Mouse (Mus musculus) kidney, postnatal 25 days (tissue): ENCODE measurements around the gene Tuba8.

Source experiments
- DNase-seq, 2 experiments: peaks; one replicate each; pipeline ENCODE4 v3.0.0; 2021; ENCODE audit warnings: mixed read lengths in 2 of 2

Tuba8 gene

DNA sequence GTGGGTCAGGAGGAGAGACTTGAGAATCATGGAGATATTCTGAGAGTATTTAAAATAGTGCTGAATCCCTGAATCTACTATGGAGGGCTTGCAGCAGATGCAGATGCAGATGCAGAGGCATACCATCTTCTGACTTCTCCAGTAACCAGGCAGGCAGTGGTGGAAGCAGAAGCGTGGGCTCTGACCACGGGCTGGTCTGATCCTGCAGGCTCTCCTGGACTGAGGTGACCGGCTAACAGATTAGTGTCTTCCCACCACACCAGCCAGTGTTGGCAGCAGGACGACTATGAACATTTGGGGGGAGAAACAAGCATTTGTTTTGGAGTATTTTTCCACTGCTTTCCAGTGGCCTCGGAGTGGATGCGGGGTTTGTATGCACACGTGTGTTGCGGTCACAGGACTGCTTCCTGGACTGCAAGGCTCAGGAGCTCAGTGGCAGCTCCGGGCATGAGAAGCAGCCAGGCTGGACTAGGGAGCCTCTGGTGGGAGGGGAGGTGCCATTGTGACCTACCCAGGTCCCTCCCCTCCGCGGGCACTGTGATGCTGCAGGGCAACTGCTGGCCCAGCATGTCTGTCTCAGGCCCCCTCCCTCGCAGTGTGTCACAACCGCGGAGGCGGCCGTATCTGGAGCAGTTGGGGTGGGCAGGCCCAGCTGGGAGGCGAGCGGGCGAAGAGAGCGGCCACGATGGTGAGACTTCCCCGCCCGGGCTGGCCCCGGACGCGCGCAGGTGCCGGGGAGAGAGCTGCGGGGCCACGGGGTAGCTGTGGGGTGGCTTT is at the start of gene Tuba8:
Gene Tuba8, plus strand, starts transcription at position 548 of the 777 bp plus-strand sequence.
- peak; percentile 39 to 77 for DNase-seq

DNA sequence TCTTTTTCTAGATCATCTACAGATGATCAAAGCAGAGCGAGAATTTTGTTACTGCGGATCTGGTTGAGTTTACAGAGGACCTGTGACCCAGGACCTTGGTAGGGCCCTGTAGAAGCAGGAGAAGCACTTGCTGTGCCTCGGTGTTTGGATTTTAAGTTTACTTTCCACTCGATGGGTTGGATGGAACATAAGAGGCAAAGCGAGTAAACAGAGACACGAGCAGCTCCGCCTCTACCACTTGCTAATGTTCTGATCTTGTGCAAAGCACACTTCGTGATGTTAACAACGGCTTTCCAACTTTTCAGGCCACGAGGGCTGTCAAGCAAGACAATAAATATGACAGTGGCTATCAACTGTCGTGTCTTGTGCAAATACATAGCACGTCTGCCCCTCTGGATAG is 47.9 kb upstream of the Tuba8 start:
- DNase-seq = no peak

GRCm38 (mm10) chr6:121166098-121166552 is 44.4 kb upstream of the Tuba8 start:
- DNase-seq = peak; percentile 61 to 83

- no peak for DNase-seq
Observed at GRCm38 (mm10) chr6:121167381-121167975, 43.0 kb upstream of the Tuba8 start.

DNA sequence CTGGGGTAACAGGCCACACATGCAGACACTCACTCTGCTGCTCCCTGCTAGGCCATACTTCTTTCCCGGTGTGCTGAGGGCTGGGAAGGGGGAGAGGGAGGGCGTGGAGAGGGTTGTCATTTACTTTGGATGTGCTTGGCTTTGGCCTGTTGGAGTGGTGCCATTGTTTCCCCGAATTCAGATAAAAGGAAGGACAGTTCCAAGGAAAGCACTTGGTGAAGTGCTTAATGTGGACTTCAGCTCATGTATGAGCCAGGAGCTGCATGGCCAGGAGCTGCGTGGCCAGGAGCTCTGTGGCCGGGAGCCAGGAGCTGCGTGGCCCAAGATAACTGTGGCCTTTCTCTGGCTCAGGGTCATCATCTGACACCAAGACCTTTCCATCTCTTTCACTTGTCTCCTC is 39.4 kb upstream of the Tuba8 start:
- DNase-seq = no peak

GRCm38 (mm10) chr6:121173471-121173870 is 37.0 kb upstream of the Tuba8 start:
- no peak for DNase-seq

DNA sequence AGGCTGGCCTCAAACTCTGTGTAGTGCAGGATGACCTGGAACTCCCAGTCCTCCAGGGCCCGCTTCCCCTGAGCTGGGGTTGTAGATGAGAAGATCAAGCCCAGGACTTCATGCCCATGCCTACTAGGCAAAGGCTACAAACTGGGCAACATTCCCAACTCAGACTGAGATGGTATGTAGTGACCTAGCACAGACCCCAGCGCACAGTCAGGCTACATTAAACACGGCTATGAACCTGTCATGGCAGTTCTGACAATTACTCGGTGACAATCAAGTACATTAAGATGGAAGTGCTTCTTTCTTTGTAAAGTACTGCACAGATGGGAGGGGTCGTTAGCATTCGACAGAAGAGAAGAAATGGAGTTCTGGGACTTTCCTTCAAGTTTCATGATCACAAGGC is 35.7 kb upstream of the Tuba8 start:
- DNase-seq = no peak

- DNase-seq = no peak
Observed at GRCm38 (mm10) chr6:121176011-121176730, 34.3 kb upstream of the Tuba8 start.

DNA sequence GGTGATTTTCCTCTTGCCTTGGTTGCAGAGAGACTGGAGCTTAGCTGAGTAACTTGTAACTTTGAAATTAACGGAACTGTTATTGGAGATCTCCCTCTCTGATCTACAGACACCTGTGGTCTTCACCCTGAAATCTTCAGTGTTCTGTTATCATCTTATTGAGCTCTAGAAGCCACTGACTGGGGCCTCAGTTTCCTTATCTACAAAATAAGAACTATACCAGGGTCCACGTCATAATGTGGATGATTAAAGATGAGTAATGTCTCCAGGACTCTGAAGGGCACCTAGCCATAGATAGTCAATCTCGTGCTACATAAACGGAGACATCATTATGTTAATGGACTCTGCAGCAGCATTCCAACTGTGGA is 33.8 kb upstream of the Tuba8 start:
- DNase-seq = no peak

GRCm38 (mm10) chr6:121177118-121177708 is 33.3 kb upstream of the Tuba8 start:
- DNase-seq = peak; percentile 36 to 64

DNA sequence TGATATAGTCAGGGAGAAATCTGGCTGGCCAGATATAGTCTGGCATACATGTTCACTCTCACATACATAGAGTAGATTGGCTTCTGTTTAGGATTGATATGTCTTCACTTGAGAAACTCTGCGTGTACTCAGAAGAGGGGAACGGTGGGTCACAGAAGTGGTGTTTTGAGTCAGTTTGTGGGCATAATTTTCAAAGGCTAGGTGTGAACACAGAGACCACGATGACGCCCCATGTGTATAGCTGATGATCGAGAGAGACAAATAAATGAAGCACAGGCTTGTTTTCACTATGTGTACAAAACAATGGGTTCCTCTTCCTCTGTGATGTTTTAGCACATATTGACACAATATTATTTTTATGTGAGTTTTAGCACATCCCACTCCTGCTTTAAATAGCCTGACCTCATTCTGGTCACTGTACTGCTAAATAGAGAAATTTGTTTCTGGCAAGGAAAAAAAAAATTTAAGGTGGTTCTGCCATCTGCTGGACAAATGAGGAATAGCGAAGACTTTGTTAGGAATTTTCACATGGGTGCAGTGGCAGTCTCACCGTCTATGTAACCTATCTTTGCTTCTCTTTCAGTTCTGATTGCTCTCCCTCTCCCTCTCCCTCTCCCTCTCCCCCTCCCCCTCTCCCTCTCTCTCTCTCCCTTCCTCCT is 31.7 kb upstream of the Tuba8 start:
- peak in 1 of 2 experiments; percentile 67 for DNase-seq

GRCm38 (mm10) chr6:121179846-121180245 is 30.6 kb upstream of the Tuba8 start:
- DNase-seq = no peak

DNA sequence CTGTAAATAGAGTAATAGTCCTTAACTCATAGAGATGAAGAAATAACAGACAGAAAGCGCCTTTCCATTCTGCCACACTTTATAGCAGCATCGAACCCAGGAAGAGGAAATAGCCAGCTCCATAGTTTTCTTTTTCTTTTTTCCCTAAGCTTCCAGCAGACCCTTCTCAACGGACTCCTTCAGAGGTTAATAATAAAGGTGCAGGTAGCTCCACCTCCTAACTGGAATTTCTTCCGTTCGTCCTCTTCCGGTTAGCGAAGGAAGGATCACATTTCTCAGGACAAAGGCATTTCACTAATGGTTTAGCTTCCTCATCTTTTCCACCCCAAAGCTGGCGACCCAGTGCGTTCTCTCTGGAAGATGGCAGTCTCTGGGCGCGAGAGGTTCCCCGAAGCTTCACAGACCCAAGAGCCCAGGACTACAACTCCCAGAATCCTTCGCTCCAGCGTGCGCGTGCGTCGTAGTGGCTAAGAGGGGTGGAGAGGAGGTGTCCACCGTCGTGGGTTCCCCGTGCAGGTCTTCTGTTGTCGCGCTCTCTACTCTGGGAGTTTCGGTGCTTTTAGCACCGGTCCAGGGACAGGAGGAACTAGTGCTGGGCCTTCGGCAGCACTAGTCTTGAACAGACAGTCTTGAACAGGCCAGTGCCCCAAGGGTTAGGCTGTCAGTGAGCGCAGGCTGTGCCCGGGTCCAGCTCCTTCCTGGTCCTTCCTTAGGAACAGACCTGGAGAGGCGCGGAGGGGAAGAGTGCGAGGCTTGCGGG is 26.9 kb upstream of the Tuba8 start, which contains the start of gene Pex26:
Gene Pex26, plus strand, starts transcription at position 254 of the 760 bp plus-strand sequence.
- DNase-seq = peak; percentile 92 to 93

DNA sequence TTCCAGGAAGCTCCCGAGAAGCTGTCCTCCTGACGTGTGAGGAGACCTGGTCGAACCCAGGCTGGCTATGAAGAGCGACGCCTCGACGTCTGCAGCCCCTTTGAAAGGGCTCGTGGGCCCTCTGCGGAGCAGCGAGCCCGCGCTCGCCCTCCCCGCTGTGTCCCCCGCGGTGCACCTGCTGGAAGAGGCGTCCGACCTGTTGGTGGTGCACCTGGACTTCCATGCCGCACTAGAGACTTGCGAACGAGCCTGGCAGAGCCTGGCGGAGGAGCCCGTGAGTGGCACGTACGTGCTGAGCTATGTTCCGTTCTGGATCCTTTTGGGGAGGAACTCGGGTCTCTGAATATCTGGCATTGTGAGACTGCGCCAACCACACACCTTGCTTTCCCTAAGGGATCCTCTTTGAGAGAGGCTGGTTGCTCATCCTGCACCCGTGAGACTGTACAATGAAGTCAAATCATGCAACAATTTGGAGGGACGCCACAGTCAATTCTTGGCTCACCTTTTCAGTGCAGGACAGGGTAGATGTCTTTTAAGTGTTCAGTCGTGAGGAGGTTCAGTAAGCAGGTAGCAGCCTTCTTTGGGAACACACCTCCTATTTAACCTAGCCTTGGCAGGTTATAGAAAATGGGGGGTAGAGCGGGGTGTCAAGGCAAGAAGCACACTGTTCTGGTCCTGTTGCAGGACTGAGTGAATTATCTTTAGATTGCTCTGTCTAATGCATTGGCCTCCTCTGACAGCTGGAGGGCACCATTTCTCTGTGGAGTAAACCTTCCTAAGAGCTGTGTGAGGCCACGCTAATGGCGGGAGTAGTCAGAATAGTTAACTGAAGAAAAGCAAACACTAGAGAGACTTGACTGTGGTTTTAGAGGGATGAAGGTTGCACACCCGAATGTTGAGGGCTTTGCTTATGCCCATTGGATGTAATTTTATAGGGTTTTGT is 26.0 kb upstream of the Tuba8 start:
- DNase-seq = peak; percentile 69 to 70

DNA sequence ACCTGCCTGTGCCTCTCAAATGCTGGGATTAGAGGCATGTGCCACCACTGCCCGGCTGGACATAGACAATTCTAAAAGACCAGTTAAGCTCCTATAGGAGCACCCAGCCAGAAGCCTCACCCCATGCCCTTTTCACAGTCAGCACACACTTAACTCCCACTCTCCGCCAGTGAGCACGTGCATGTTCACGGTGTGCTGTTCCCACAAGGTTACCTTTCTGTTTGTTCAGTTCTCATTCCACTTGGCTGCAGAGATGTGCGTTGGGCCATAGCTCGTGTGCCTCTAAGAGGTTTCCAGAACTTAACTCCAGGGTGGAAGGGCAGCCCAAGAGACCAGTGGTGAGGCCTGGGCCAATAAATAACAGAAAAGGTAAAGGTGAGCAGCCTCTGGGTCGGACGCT is 25.3 kb upstream of the Tuba8 start:
- DNase-seq = no peak

- no peak for DNase-seq
Observed at GRCm38 (mm10) chr6:121191261-121192009, 19.1 kb upstream of the Tuba8 start.

GRCm38 (mm10) chr6:121194061-121194955 is 16.2 kb upstream of the Tuba8 start:
- no peak for DNase-seq

- no peak for DNase-seq
Observed at GRCm38 (mm10) chr6:121194956-121195731, 15.4 kb upstream of the Tuba8 start.
